Mouse (Mus musculus) testis, adult 2 months (tissue): Measurements from ENCODE around the gene Col6a6.

Experiments
- CTCF ChIP-seq: fragments of 200-500 bp; IDR thresholded peaks from 2 replicates; pipeline ENCODE4 v1.5.1; 2012; ENCODE audit warnings: low read depth, mild to moderate bottlenecking, inconsistent platforms, low read length, moderate library complexity; ENCODE audit not compliant: control insufficient read depth, insufficient read depth, insufficient replicate concordance
- POLR2A ChIP-seq: fragments of 200-500 bp; IDR thresholded peaks from 2 replicates; pipeline ENCODE4 v1.6.1; 2012; ENCODE audit warnings: low read depth, mild to moderate bottlenecking, inconsistent platforms, low read length, moderate library complexity; ENCODE audit not compliant: control insufficient read depth

DNA sequence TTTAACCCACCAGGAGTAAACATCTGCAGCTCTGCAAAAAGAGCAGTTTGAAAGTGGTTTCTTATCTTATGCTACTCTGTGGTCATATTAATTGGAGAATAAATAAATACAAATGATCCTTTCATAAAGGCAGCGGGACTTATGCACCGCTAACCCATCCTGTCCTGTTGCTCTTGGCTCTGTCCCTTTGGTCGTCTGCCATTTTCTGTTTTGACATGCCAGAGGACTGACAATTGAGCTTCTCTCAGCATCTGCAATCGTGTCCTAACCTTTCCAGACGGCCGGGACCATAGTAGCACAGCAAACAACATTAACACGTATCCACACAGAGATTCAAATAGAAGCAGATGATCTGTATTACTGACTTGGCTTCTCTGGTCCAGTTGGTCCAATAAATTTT, 53.1 kb downstream of the Col6a6 start:
- no peak for TF ChIP-seq CTCF
- TF ChIP-seq POLR2A: no peak
